Mouse (Mus musculus): Measurements from ENCODE around the gene Cemip2. TPM values are rescaled to one million over a fixed set of nuclear protein-coding genes. Genes with fewer than 3 reads are reported as not detected.
A peak's percentile ranks its signal among the peaks of the same experiment; 100 is the strongest.

Cemip2 gene
- total RNA-seq, 1 experiment from 2014 or later: 25.8 TPM

- DNase-seq: no peak
These were observed 964 bp downstream of the Cemip2 start for GRCm38 (mm10) chr19:21779106-21779505.

- no peak for DNase-seq
These were observed 2.5 kb downstream of the Cemip2 start for GRCm38 (mm10) chr19:21780663-21781062.

- DNase-seq: peak; percentile 44
These were observed 3.1 kb downstream of the Cemip2 start for GRCm38 (mm10) chr19:21781066-21781786.

GRCm38 (mm10) chr19:21781787-21782432 lies 3.8 kb downstream of the Cemip2 start:
- no peak for DNase-seq

GRCm38 (mm10) chr19:21783717-21784116 lies 5.6 kb downstream of the Cemip2 start:
- DNase-seq: no peak

- DNase-seq: no peak
These were observed 6.4 kb downstream of the Cemip2 start for GRCm38 (mm10) chr19:21784331-21785131.

GRCm38 (mm10) chr19:21785132-21785528 lies 7.0 kb downstream of the Cemip2 start:
- DNase-seq: no peak

GRCm38 (mm10) chr19:21787004-21787480 lies 8.9 kb downstream of the Cemip2 start:
- DNase-seq: no peak

GRCm38 (mm10) chr19:21788999-21789398 lies 10.9 kb downstream of the Cemip2 start:
- DNase-seq: no peak

- no peak for DNase-seq
These were observed 11.5 kb downstream of the Cemip2 start for GRCm38 (mm10) chr19:21789676-21790075.

GRCm38 (mm10) chr19:21791386-21791785 lies 13.2 kb downstream of the Cemip2 start:
- no peak for DNase-seq

GRCm38 (mm10) chr19:21791826-21792225 lies 13.7 kb downstream of the Cemip2 start:
- no peak for DNase-seq

- DNase-seq: no peak
These were observed 14.5 kb downstream of the Cemip2 start for GRCm38 (mm10) chr19:21792587-21793175.

GRCm38 (mm10) chr19:21794569-21794968 lies 16.4 kb downstream of the Cemip2 start:
- no peak for DNase-seq

GRCm38 (mm10) chr19:21796333-21796732 lies 18.2 kb downstream of the Cemip2 start:
- no peak for DNase-seq

GRCm38 (mm10) chr19:21798700-21799099 lies 20.6 kb downstream of the Cemip2 start:
- DNase-seq: no peak

GRCm38 (mm10) chr19:21799410-21800373 lies 21.6 kb downstream of the Cemip2 start:
- DNase-seq: no peak

GRCm38 (mm10) chr19:21804488-21804887 lies 26.3 kb downstream of the Cemip2 start:
- DNase-seq: no peak

GRCm38 (mm10) chr19:21805305-21805704 lies 27.2 kb downstream of the Cemip2 start:
- DNase-seq: no peak

- DNase-seq: no peak
These were observed 32.0 kb downstream of the Cemip2 start for GRCm38 (mm10) chr19:21810135-21810534.

GRCm38 (mm10) chr19:21813560-21813959 lies 35.4 kb downstream of the Cemip2 start:
- no peak for DNase-seq
